Mouse (Mus musculus): ENCODE measurements at regions not wholly inside any gene's neighbourhood (a gene's known extent, or its start where the extent isn't known, plus 50 kb on each side); places are given as distances from the start of the nearest gene placed in this dataset.

DNA sequence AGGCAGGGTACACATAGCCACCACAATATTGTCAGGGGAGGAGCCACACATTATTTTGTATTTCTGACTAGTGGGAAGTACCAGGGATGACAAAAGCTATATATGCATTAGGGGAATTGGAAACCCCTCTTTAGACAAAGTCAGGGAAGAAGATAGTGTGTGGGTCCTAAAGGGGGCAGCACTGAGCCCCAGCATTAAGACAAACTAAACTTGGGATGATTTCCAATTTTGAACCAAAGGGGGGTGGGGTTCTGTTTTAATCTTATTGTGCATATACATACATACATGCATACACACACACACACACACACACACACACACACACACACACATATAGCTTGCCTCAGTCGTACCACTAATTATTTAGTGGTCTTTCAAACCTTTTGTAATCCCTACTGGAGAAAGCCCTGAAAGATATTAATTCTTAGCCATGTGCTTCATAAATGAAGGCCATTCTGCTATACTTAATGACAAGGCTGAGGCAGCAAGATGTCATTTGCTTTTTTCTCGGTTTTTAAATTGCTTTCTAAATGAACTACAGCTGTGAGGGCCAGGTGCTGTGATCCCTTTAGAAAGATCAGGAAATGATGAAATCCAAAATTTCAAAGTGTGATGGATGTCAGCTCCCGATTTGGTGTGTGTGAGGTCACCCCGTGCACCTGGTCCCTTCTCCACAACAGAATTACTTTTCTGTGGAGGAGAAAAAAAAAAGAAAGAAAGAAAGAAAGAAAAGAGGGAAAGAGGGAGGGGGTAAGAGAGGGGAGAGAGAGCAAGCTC, 523.5 kb downstream of the Rnf144a start:
- DNase-seq, result no peak

DNA sequence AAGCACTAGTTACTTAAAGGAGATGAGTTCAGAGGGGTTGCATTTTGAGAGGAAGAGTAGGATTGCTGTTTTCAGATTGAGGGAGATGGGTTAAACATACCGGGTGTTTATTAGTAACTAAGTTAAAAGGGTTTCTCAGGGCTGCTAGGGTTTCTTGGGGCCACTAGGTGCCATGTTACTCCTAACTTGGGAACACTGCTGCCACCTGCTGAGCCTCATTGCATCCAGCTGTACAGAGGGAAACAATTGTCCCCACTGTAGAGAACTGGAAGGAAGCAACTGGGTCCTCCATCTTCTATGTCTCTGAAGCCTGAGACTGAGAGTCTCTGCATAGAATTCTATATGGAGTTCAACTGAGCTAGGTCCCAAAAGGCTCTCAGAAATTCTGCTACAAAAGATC, 524.3 kb downstream of the Rnf144a start:
- DNase-seq, result peak in 1 of 2 experiments; percentile 6

DNA sequence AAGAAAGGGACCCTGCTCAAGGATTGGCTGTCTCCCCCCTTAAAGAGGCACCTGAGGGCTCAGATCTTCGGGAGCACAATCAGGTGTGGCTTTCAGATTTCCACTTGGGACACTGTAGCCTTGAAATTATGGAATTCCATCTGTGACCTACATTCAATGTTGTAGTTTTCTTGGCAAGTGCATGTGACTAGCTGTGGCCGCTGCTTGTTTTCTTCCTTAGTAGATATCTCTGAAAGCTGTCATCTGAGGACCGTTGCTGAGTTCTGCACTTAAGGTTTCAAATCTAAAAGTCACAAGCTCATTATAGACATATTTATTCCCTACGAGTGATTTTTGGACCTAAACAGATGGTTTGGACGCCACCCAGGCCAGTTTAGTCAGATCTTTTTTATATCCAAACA, 531.3 kb downstream of the Rnf144a start:
- DNase-seq, result no peak

DNA sequence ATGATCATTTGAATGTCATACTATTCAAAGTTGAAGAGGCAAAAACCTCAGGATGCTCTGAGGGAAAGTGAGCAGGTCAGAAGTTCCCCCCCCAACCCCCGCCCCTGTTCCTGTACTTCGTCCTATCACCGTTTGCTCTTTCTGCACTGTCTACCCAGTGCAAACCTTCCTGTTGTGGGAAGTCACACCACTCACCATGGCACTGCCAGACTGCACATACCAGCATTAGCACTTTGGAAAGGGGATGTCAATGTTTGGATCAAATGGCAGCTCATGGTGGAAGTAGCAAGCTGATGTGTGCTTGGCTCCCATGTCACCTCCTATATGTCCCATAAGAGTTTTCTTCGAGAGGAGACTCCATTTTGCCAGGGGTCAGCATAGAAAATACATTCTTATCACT, 543.2 kb downstream of the Rnf144a start:
- DNase-seq, result no peak

DNA sequence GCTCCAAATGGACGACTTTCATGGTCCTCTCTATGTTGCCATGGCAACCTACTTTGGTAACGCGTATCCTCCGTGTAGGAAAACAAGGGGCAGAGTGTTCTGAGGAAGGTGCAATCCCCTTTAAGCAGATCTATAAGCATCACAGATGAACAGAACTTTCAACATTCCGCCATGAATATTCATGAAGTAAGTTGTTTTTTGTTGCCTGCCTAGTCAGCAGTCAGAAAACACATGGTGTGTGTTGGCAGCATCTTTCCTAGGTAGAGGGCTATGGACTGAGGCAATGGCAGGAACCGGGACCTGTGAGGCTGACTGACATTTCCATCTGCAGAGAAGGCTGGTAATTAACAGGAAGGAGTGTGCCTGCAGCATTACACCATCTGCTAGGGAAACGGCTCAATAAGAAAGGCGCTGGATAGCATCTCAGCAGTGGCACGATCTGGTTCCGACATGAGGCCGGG, 544.0 kb downstream of the Rnf144a start:
- no peak for DNase-seq

DNA sequence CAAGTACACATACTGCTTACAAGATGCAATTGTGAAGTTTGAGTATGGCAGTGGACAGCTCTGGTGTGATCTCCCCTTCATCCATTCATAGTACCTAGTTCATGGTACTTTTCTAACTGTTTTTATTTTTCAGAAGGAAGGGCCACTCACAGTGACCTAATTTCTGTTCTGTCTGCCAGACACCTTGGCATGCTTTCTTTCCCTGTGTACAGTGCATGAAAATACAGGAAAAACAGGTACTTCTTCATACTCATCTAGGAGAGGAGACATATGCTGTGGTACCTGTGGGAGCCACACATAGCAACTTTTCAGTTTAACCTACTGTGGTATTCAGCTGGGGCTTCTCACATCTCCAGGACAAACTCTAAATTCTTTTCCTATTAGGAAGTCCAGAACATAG, 545.2 kb downstream of the Rnf144a start:
- DNase-seq, result no peak

DNA sequence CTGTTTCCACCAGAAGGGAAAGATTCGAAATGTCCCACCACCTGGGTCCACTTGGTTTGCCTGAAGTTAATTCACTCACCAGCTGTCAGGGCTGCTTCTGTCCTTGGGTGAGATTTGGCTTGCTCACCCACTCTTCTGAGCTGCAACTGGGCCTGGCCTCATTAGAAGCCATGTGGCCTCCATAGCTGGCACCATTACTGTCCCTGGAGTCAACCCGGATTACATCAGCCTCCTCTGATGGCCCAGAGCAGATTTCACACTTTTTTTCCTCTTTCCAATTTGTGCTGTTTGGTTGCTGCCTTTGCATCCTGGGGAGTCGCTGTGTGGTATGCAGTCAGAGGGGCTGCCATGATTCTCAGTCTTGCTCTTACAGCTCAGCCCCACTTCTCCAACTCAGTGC, 550.0 kb downstream of the Rnf144a start:
- DNase-seq, result peak; percentile 6 to 31

DNA sequence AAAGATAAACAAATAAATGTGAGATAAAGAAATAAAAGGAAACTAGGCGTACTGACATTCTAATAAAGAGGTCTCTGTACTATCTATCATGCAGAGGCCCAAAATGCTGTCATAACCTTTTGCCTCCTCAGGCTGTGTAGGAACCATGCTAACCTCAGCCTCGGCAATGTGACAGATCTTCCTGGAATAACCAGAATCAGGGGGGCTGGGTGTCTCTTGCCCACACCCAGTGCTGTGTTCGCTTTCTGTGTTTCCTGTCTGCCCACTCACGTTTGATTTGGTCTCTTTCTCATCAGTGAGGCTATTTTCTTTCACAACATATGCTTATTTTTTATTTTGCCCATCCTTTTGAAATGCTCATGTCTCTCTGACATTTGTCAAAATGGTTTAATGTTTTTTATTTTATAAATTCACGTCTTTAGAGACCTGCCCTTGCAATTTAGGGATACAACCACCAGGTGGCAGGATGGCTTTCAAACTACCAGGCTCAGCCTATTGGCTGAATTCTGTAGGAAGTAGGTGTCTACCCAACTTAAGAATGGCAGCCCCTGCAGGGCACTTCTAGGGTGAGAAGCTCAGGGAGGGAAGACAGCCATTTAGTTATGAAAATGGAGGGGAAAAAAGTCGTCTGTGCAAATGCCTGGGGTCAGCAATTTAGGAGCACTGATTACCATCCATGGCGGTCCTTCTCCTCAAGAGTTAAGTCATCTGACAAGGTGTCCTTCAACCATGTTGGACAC, 550.8 kb downstream of the Rnf144a start:
- DNase-seq, result peak; percentile 13 to 63

DNA sequence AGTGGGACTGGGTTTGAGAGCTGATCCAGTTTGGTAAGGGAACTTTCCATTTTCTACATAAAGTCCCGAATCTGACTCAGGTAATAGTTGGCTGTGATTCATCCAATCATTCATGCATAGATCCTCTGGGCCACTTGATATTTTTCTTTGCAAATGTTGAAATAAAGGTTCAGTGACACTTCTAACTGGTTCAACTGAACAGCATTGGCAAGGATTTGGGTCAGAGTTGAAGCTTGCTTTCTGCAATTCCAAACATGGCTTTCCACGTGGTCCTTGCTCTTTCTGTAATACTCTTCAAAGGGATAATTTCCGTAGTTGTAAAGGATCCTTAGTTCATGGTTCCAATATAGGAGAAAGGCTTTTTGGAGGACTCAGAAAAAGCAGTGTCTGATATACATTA, 554.0 kb downstream of the Rnf144a start:
- no peak for DNase-seq

DNA sequence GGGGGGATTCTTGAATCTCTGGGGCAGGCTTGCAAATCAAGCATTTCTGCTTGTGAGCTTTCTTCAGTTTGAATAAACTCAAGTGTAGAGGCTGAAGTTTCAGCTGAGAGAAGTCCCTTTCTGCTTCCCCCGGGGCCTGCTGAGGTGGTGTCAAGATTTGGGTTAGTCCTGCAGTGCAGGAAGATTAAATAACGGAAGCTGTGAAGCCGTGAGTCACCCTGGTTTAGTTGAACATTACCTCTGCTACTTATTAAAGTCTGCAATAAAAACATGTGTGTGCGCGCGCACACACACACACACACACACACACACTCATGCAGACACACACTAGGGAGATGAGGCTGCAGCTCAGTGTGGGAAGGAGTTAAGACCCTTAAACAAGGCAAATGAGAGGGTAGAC, 556.7 kb downstream of the Rnf144a start:
- DNase-seq, result no peak

DNA sequence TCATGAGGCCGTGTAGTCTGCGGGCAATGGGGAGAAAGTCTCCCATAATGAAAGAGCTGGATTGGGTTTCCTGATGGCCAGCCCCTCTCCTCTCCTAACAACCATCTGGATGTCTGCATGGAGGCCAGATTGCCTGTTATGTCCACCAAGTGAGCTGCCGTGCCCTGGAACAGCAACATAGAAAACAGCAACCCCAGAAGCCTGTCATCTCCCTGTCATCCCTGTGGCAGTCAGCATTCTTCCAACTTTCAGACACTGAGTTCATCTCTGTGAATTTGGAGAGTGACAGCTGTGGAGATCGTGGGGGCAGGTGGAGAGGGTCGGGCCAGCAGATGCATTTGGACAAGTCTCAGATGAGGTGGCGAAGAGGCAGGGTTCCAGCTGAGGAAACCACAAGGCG, 585.0 kb downstream of the Rnf144a start:
- DNase-seq, result no peak

DNA sequence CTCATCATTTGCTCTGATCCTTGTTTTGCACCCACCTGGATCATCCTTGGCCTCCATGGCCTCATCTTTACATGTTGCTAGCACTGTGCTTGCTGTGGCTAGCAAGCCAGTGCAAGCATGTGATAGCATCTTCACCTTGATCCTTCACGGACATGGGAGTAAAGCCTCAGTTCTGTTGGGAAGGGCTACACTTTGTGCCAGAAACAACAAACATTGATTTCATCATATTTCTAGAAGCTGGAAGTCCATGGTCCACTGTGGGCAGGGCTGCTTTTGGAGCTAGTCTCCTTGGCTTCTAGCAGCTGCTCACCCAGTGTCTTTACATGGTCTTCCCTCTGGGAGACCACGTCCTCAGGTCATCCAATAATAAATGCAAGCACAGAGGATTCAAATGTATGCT, 587.1 kb downstream of the Rnf144a start:
- peak in 1 of 2 experiments; percentile 2 for DNase-seq

DNA sequence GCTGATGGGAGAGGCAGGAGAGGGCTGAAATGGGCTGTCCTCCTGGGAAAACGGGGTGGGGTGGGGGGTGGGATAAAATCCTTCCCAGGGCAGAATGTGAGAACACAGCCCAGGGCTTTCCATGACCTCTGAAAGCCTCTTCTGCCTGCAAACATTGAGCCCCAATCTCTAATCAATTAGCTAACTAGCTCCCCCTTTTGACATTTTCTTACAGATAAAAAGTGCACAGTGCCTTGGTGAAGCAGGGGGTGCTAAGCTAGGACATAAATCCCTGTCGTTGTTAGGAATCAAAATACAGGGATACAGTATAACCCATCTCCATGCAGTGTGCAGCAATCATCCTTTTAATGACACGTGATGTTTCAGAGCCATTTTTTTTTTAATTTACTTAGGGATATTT, 588.1 kb downstream of the Rnf144a start:
- DNase-seq, result peak in 1 of 2 experiments; percentile 10

DNA sequence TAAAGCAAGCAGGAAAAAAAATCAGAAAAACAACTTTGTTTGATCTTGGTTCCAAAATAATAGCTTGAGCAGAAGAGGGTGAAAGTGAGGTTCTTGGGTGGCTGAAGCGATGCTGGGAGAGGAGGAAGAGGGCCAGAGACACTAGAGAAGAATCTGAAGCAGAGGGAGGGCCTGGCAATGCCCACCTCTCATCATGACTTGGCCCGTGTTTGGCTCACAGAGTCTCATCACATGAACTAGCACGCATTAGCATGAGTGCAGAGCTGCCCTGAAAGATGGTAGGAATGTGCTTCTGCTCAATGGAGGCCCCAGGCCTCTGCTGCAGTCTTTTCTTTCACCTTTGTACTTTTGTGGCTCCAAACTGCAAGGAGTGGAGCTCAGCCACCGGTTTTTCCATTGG, 588.6 kb downstream of the Rnf144a start:
- DNase-seq, result no peak

DNA sequence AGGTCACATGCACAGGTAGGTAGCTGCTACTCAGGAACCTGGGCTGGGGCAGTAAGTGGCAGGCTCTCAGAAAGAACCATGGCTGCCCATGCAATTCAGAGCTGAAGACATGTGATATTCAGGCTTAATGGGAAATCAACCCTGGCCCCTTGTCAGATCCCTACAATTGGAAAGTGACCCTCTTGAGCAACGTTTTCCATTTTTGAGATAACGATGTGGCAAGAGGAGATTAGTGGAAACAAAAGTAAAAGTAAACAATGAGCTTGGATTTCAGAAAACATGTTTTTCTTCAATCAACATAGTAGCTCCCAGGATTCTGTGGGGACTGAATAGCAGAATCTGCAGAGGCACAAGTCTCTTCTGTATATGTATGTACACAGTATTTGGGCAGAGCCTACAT, 598.8 kb downstream of the Rnf144a start:
- DNase-seq, result peak; percentile 4 to 24

DNA sequence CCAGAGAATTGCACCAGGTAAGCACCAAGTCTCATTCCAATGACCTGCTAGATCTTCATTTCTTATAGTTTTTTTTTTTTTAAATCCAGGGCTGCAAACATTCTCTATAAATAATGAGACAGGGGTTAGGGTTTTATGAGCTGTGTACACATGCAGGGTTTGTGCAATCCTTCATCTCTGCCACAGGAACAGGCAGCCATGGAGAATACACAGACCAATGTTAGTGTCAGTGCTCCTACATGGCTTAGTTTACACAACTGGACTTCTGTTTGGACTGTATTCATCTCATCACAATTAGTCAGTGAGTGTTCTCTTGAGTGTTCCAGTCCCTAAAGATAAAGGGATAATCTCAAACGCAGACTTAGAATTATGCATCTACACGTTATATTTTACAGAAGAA, 620.0 kb downstream of the Rnf144a start:
- no peak for DNase-seq

DNA sequence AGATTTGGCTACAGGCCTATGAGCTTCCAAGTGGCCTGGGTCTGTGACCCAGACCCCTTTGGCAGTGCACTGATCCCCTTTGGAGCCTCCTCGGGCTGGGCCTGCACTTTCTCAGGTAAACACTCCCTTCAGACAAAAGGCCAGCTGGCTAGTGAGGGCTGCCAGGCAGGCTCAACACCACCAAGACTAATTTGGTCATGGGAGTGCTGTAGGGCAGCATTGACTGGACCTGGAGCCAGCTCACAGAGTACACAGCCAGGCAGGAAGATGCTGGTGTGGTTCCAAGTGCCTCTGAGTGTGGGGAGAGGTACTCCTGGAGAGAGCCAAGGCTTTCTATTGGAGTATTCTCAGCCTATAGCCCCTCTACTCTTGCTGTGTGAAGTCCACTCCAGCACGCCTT, 620.5 kb downstream of the Rnf144a start:
- peak; percentile 13 to 22 for DNase-seq

DNA sequence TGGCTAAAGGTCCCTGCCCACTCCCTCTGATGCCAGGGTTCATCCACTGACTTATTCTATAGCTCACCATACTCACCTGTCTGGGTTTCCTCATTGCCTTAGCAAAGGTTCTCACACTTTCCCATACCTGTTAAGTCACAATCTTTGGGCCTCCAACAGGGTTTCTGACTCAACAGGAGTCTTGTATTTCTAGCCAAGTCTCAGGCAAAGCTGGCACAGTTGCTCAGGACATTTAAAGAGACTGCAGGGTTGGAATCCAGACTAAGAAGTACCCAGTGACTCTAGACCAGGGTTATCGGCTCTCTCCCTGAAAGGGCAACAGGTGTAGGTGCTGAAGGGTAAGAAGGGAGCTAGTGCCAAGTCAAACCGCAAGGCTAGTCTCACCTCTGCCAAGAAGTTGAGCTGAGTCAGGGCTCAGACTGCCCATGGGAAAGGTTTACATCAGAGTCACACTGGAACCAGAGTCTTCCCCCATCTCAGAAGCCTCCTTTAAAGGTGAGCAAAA, 622.4 kb downstream of the Rnf144a start:
- no peak for DNase-seq

DNA sequence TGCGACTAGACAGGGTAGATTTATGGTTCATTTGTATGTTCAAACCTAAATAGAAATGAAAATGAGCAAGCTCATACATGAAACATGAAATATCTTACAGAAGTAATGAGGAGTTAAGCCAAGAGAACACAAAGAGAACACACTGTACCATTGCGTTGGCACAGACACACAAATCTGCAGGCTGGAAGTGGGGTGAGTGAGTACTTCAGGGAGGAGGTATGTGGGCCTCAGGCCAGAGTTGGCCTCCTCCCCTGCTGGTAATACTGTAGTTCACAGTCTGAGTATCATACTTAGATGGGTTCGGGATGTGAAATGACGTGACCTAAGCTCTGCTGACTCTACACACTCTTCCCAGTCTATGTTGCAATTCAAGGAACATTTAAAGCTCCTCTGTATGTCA, 624.1 kb downstream of the Rnf144a start:
- peak in 1 of 2 experiments; percentile 6 for DNase-seq

DNA sequence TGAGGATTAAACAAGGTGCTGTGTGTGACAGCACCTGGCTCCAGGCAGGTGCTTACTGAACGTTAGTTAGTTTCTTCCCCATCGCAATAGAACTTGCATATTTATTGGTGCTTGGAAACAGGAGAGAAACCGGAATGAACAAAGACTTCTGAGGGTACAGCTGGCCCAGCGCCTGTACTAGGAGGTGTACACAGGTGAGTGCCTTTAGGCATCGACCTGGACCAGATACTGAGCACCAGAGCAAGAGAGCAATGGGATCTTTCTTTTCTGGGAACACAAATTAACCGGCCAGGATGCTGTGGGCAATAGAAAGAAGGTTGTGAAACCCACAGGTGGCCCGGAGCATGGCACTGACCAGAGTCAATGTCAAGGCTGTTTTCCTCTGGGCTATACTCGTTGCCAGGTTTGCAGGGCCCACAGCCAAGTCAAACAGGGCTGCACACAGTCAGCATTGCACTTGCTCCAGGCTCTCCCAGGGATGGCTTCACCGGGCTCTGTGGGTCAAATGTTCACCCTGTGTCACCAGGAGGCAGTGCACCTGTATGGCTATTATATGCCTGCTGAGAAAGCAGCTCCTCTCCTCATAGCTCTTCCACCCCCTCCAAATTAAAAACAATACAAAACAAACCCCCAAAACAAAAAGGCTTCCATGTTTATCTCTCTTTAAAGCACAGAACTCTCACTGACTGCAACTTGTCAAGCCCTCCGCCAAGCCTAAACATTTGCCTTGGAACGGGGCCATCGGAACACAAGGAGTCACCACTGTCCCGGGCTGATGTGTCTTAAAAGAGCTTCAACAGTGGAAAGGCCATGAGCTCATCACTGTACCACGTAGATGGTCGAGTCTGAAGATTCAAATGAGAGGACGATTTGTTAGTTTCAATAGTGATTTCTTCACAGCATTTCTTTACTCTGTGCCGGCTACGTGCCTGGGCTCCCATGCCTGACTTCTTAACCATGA, 629.1 kb downstream of the Rnf144a start:
- DNase-seq, result peak; percentile 23 to 27

DNA sequence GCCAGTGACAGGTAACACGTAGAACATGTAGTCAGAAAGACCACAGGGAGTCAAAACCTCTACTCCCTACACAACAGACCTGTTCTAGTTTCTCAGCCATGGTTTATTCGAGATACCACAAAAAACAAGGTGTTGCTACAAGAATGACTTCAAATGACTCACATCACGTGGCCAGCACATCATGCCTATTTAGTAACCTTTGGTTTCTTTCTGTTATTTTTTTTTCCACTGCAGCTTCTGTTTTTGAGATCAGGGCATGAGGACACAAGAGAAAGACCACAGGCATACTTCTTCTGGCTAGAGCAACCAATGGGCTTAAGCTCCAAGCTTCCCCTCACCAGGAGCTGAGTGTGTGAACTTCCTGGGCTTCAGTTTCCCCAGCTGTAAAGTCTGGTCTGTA, 630.7 kb downstream of the Rnf144a start:
- DNase-seq, result no peak

DNA sequence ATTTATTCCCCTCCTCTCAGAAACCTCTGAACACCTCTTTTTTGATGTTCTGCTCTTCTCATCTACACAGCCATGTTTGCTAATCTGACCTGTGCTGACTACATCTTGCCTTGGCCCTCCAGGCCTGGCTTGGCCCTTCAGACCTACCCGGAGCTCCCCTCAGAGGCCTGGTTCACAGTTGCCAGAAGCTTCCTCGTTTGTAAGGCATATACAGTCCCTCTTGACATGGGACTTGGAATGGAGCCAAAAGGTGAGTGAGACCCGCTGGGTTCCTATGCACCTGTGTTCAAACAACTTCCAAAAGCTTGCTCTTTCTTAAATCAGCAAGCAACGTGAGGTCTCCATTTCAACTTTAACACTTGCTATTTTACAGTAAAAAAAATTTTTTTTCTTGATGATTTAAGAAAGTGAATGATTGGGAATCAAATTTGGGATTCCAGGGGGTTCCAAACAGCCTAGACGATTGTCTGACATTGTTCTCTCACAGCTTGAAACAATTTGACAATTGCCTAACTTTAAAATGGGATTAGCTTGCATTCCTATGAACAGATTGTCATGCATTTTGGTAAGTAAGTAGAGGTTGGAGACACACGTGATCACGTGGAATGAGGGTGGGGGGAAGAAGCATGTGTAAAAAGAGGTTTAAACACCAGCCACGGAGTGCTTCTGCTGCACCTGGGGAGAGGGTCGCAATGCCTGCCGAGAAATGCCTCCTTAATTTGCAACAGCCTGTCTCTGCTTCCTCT, 631.9 kb downstream of the Rnf144a start:
- DNase-seq, result no peak

Data from heart, adult 18-20 months (tissue).